Mouse (Mus musculus) myocyte (in vitro differentiated cells): Measurements from ENCODE around the gene Dynlt1c.
"Not testable (repeated sequence)": the region's sequence is repeated elsewhere in the genome, so short reads cannot be mapped to it uniquely, and the experiment has no call there.

Experiments
- CEBPB ChIP-seq: IDR thresholded peaks from 2 replicates; pipeline ENCODE4 v1.6.1; 2011; ENCODE audit warnings: mild to moderate bottlenecking, moderate library complexity; ENCODE audit not compliant: poor library complexity, insufficient read depth, severe bottlenecking
- E2F4 ChIP-seq: IDR thresholded peaks from one replicate; pipeline ENCODE4 v1.6.1; 2011; ENCODE audit warnings: mild to moderate bottlenecking, control low read depth, moderate library complexity; ENCODE audit not compliant: insufficient read depth
- MAX ChIP-seq: IDR thresholded peaks from one replicate; pipeline ENCODE4 v1.6.1; 2011; ENCODE audit warnings: low read depth, mild to moderate bottlenecking, control low read depth
- MYOD1 ChIP-seq, 3 experiments: IDR thresholded peaks; one replicate each; pipeline ENCODE4 v1.6.1; 2011; ENCODE audit warnings: control low read depth in 2 of 3, low read depth in 2 of 3, mild to moderate bottlenecking in 2 of 3, moderate library complexity in 1 of 3; ENCODE audit not compliant: insufficient read length in 2 of 3, control insufficient read depth in 1 of 3
- MYOG ChIP-seq, 3 experiments: IDR thresholded peaks; one replicate each; pipeline ENCODE4 v1.6.1; 2011; ENCODE audit warnings: control low read depth in 2 of 3, low read depth in 2 of 3, mild to moderate bottlenecking in 2 of 3; ENCODE audit not compliant: insufficient read length in 2 of 3, control insufficient read depth in 1 of 3, insufficient read depth in 1 of 3
- POLR2A ChIP-seq: IDR thresholded peaks from one replicate; pipeline ENCODE4 v1.6.1; 2011; ENCODE audit warnings: low read depth, mild to moderate bottlenecking, control low read depth, moderate library complexity; ENCODE audit not compliant: insufficient read length
- POLR2AphosphoS2 ChIP-seq: IDR thresholded peaks from one replicate; pipeline ENCODE4 v1.6.1; 2011; ENCODE audit warnings: low read depth, control low read depth; ENCODE audit not compliant: insufficient read length
- REST ChIP-seq: IDR thresholded peaks from one replicate; pipeline ENCODE4 v1.6.1; 2011; ENCODE audit warnings: mild to moderate bottlenecking, control low read depth, moderate library complexity; ENCODE audit not compliant: insufficient read depth, insufficient read length
- SRF ChIP-seq: IDR thresholded peaks from one replicate; pipeline ENCODE4 v1.6.1; 2011; ENCODE audit warnings: low read depth; ENCODE audit not compliant: control insufficient read depth, insufficient read length
- TCF12 ChIP-seq: IDR thresholded peaks from one replicate; pipeline ENCODE4 v1.6.1; 2011; ENCODE audit warnings: mild to moderate bottlenecking, control low read depth; ENCODE audit not compliant: poor library complexity, insufficient read depth, severe bottlenecking
- TCF3 ChIP-seq: IDR thresholded peaks from one replicate; pipeline ENCODE4 v1.6.1; 2011; ENCODE audit warnings: low read depth, control low read depth; ENCODE audit not compliant: insufficient read length
- USF1 ChIP-seq: IDR thresholded peaks from one replicate; pipeline ENCODE4 v1.6.1; 2011; ENCODE audit warnings: low read depth, mild to moderate bottlenecking, control low read depth, moderate library complexity

GRCm38 (mm10) chr17:6598356-6598755 lies 3.1 kb upstream of the Dynlt1c start:
- TF ChIP-seq POLR2A; MAX; TCF12; MYOD1 (IDR thresholded peaks at IDR 0.05; ENCODE audit: control insufficient read depth in 1 of 3, insufficient read length in 2 of 3, low read depth in 2 of 3); POLR2AphosphoS2; USF1; E2F4; TCF3; MYOG (IDR thresholded peaks at IDR 0.05; ENCODE audit: control insufficient read depth in 1 of 3, insufficient read depth in 1 of 3, insufficient read length in 2 of 3, low read depth in 2 of 3); CEBPB; REST; SRF: not testable (repeated sequence)
